Mouse (Mus musculus) hindbrain, embryonic 12.5 days (tissue): ENCODE measurements around the gene Nkd1. TPM values are rescaled to one million over a fixed set of nuclear protein-coding genes. Genes with fewer than 3 reads are reported as not detected.

Experiments used
- ATAC-seq: fragments of 200-750 bp; cut with Nextera tagmentation; 2 replicates; pipeline ENCODE4 v1.8.0; 2017; ENCODE audit warnings: moderate TSS enrichment; ENCODE audit not compliant: low FRiP score
- H3K27ac ChIP-seq: fragments of 300-500 bp; sonication (generic); 2 replicates; pipeline ENCODE4 v1.5.1; 2016; ENCODE audit warnings: mild to moderate bottlenecking
- H3K27me3 ChIP-seq: fragments of 300-500 bp; sonication (generic); 2 replicates; pipeline ENCODE4 v1.6.1; 2016; ENCODE audit warnings: mild to moderate bottlenecking
- H3K36me3 ChIP-seq: fragments of 300-500 bp; sonication (generic); 2 replicates; pipeline ENCODE4 v1.6.1; 2016; ENCODE audit warnings: mild to moderate bottlenecking
- H3K4me1 ChIP-seq: fragments of 300-500 bp; sonication (generic); 2 replicates; pipeline ENCODE4 v1.6.1; 2016
- H3K4me2 ChIP-seq: fragments of 300-500 bp; sonication (generic); replicated peaks from 2 replicates; pipeline ENCODE4 v1.6.1; 2016; ENCODE audit warnings: mild to moderate bottlenecking
- H3K4me3 ChIP-seq: fragments of 300-500 bp; sonication (generic); 2 replicates; pipeline ENCODE4 v1.5.1; 2016; ENCODE audit warnings: mild to moderate bottlenecking
- H3K9ac ChIP-seq: fragments of 300-500 bp; sonication (generic); 2 replicates; pipeline ENCODE4 v1.6.1; 2016; ENCODE audit warnings: mild to moderate bottlenecking, moderate library complexity
- H3K9me3 ChIP-seq: fragments of 300-500 bp; sonication (generic); replicated peaks from 2 replicates; pipeline ENCODE4 v1.6.1; 2016; ENCODE audit warnings: mild to moderate bottlenecking
- WGBS: fragments of 180-500 bp; shearing (Covaris S2); methylation state at CpG from one replicate; pipeline ENCODE4 v1.1.7; 2016; 5-methylcytosine and 5-hydroxymethylcytosine counted together
- polyA plus RNA-seq: library from polyadenylated mRNA; unstranded; fragments of >200 nt; fragmentation: Nextera tagmentation; extraction: Ambion mirVana; gene quantifications from 2 replicates; pipeline ENCODE4 v1.2.1, GENCODE M21; 2016

The Nkd1 gene
- polyA plus RNA-seq: 106 and 111 TPM in 2 replicates

DNA sequence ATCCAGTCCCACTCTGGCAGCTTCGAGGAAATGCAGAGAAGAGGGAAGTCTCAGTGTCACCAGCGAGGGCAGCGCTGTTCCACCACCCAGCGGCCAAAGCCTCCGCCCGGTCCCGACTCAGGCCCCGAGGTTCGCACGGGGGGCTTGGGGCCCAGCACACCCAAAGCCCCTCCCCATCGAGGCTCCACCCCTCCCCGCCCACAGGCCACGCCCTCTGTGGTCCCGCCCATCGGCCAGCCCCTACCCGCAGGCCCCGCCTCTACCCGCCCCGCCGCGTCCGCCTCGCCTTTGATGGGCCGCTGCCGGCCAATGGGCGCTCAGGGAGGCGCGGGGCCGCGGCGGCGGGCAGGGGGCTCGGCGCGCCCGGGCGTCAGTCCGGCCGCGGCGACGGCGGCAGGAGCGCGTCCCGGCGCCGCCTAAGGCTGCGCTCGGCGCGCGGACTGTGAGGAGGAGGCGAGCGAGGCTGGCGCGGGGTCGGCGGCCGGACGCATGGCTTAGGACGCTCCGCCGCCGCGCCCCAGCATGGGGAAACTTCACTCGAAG is at the start of gene Nkd1:
Nkd1 (plus strand) TSS at position 370 of the 543 bp plus-strand sequence.
- peaks cover 48% of the 10 kb centered on the region for H3K4me1 ChIP-seq
- H3K27ac ChIP-seq: peak within 1 kb of the TSS; percentile 78
- no peaks in the 10 kb centered on the region for H3K36me3 ChIP-seq
- H3K9ac ChIP-seq: peak within 1 kb of the TSS; percentile 83
- peak within 1 kb of the TSS; percentile 93 for H3K4me2 ChIP-seq
- whole genome bisulfite sequencing: under 1% methylated on average over 64 of the region's 67 CpGs
- ATAC-seq: peak; percentile 83
- peaks cover 14% of the 10 kb centered on the region for H3K27me3 ChIP-seq
- H3K9me3 ChIP-seq: no peaks in the 10 kb centered on the region
- peak within 1 kb of the TSS; percentile 88 for H3K4me3 ChIP-seq

DNA sequence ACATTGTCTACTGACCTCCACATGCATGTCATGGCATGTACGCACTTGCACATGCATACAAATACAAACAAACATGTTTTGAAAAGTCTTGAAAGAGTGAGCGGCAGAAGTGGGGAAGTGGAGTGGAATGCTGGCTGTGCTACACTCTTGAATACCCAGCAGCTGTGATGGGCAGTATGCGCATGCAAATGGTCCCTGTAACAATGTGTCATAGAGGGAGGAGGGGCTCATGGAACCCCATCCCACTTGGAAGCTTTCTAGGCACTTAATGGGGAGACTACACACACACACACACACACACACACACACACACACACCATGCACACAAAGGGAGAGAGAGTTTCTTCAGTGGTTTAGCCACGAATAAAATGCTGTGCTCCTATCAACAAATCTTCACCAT is 39.9 kb upstream of the Nkd1 start:
- 63% methylated on average over 4 of the region's 4 CpGs for WGBS
- no peaks in the 10 kb centered on the region for H3K36me3 ChIP-seq
- no peak overlapping the region for H3K4me3 ChIP-seq
- H3K4me2 ChIP-seq: no peak overlapping the region
- no peak overlapping the region for H3K9ac ChIP-seq
- ATAC-seq: no peak
- H3K27me3 ChIP-seq: no peaks in the 10 kb centered on the region
- no peak overlapping the region for H3K27ac ChIP-seq
- H3K9me3 ChIP-seq: no peaks in the 10 kb centered on the region; the same call in 1 of the 2 replicates
- peaks cover 7% of the 10 kb centered on the region for H3K4me1 ChIP-seq

DNA sequence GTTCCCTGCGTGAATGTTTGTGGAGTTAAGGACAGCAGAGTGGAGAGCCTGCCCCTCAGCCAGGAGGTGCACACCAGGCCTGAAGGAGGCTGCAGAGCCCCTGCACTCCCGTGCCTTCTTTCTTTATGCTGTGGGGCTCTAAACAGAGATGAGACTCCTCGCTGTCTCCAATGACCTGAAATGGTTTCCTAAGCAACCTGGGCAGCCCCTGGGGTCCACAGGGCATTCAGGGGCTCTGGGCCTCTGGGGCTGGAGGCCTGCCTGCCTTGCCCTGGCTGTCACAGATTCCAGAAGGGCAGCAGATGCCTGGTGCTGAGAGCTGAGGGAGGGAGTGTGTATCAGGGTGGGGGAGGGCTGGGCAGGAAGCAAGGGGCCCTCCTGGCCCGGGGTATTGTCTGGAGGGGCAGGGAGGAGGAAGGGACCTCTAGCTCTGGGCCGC is 32.7 kb upstream of the Nkd1 start:
- no peak overlapping the region for H3K4me3 ChIP-seq
- H3K36me3 ChIP-seq: no peaks in the 10 kb centered on the region
- peak; percentile 79 for ATAC-seq
- H3K9ac ChIP-seq: peak overlapping the region; percentile 43; the same call in 1 of the 2 replicates
- H3K9me3 ChIP-seq: peaks cover 5% of the 10 kb centered on the region
- no peaks in the 10 kb centered on the region for H3K27me3 ChIP-seq
- H3K27ac ChIP-seq: peak overlapping the region; percentile 72
- no peak overlapping the region for H3K4me2 ChIP-seq
- peaks cover 14% of the 10 kb centered on the region for H3K4me1 ChIP-seq
- 6% methylated on average over 5 of the region's 5 CpGs for WGBS

DNA sequence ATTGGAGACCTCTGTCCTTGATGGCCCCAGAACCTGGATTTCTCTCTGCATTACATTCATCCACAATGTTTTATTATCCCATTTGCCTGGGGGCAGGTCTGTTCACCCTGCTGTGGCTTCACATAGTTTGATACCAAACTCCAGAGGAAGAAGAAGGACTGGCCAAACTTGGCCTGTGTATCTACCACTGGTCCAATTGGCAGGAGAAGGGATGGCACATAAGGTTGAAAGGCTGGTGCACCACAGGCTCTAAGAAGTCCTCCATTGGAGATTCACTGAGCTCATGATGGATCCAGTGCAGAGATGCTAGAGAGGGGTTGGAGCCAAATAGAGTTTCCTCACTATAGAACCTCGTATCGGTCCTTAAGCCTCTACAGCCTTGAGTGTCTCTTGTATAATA is 27.1 kb upstream of the Nkd1 start:
- 96% methylated on average over 2 of the region's 2 CpGs for WGBS

GRCm38 (mm10) chr8:88495071-88495805 is 25.9 kb upstream of the Nkd1 start:
- Histone ChIP-seq H3K27ac (no peak overlapping the region), H3K27me3 (no peaks in the 10 kb centered on the region), H3K9ac (no peak overlapping the region), H3K36me3 (no peaks in the 10 kb centered on the region), H3K4me3 (no peak overlapping the region), H3K4me1 (peaks cover 13% of the 10 kb centered on the region), H3K9me3 (peaks cover 7% of the 10 kb centered on the region), H3K4me2 (no peak overlapping the region; the same call in 1 of the 2 replicates)
- WGBS: 8% methylated on average over 11 of the region's 11 CpGs
- ATAC-seq: 0 out of 2 replicates have a peak, but pooled peaks have one; percentile 50

More for the DNA sequence above, 27.1 kb upstream of the Nkd1 start:
- H3K36me3 ChIP-seq: no peaks in the 10 kb centered on the region
- no peak overlapping the region for H3K4me3 ChIP-seq
- H3K9me3 ChIP-seq: peaks cover 7% of the 10 kb centered on the region
- no peaks in the 10 kb centered on the region for H3K27me3 ChIP-seq
- H3K4me2 ChIP-seq: no peak overlapping the region
- H3K27ac ChIP-seq: no peak overlapping the region
- H3K4me1 ChIP-seq: peaks cover 9% of the 10 kb centered on the region
- H3K9ac ChIP-seq: no peak overlapping the region
- ATAC-seq: no peak

GRCm38 (mm10) chr8:88502143-88502542 is 19.0 kb upstream of the Nkd1 start:
- Histone ChIP-seq H3K27me3 (no peaks in the 10 kb centered on the region), H3K9me3 (peaks cover 4% of the 10 kb centered on the region; the same call in 1 of the 2 replicates), H3K27ac (no peak overlapping the region), H3K4me2 (no peak overlapping the region), H3K9ac (no peak overlapping the region), H3K4me1 (peaks cover 6% of the 10 kb centered on the region; the same call in 1 of the 2 replicates), H3K36me3 (no peaks in the 10 kb centered on the region), H3K4me3 (no peak overlapping the region)
- no peak for ATAC-seq
- WGBS: 90% methylated on average over 3 of the region's 3 CpGs

DNA sequence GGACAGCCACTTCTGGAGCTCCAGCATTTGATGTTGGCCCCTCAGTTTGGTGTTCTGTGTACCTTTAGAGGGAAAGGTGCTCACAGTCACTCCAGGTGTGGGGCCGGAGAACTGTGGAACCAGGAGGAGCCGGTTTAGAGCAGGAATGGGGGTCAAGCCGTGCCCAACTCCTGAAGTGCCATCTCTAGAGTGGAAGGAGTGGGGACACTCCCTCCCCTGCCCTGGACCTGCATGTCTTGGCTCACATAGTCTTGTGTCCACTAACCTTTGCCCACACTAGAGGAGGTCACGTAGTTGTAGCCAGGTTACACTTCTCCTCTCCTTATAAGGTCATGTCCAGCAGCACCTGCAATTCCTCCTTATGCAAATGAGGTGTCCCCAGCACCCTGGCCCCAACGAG is 14.2 kb upstream of the Nkd1 start:
- Histone ChIP-seq H3K36me3 (no peaks in the 10 kb centered on the region), H3K9ac (no peak overlapping the region), H3K4me1 (peaks cover 3% of the 10 kb centered on the region), H3K9me3 (0 out of 2 replicates have a peak, but pooled peaks cover 4% of the 10 kb centered on the region), H3K27ac (no peak overlapping the region), H3K4me3 (no peak overlapping the region), H3K27me3 (peaks cover 2% of the 10 kb centered on the region; the same call in 1 of the 2 replicates), H3K4me2 (no peak overlapping the region)
- WGBS: 83% methylated on average over 5 of the region's 5 CpGs
- no peak for ATAC-seq

DNA sequence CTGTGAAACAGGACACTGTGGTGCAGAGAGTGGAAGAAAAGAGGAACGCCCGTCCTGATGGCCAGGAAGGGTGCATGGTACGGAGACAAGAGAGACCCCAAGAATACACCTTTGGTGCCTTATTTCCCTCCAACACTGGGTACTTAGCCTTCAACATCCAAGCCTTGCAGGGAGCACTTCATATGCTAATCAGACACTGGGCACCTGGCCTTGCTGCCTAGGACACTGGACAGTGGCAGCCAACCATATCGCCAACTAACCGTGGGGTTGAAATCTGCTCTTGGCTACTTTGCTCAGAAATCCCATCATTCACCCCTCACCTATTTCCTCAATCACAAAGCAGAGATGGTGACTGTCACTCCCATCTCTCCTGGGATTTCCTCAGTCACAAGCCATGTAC is 10.1 kb upstream of the Nkd1 start:
- ATAC-seq: no peak
- Histone ChIP-seq H3K9ac (no peak overlapping the region), H3K4me2 (no peak overlapping the region), H3K4me1 (peaks cover 15% of the 10 kb centered on the region), H3K36me3 (no peaks in the 10 kb centered on the region), H3K27ac (no peak overlapping the region), H3K4me3 (no peak overlapping the region), H3K27me3 (peaks cover 3% of the 10 kb centered on the region; the same call in 1 of the 2 replicates), H3K9me3 (no peaks in the 10 kb centered on the region)
- WGBS: 88% methylated on average over 5 of the region's 5 CpGs

DNA sequence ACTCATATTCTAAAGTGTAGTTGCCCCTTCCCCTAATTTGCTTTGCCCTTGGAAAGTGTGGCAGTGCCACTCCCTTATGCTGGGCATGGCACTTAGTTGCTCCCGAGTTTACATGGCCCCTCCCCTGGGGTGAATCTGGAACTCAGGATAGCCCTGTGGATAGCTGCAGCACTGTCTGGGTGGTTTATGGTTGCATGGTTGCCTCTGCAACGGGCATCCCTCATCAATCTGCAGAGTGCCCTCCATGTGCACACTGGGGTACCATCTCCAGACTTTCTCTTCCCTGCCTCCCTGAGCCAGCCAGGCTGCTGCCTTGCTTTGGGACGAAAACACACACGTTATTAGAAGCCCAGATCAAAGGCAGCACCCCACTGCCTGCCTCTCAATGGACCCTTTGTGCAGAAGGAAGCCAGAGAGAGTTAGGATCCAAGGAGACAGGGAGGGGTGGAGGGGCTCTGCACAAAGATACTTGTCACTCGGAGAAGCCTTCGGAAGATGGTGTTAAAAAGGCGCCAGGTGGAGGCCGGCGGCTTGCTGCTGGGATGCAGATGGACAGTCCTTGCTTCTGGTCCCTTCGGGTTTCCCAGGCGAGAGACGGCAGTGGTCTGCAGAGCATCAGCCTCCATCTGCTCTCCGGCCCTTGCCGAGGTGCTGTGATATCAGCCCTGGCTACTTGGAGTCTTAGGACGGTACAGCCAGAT is 8.9 kb upstream of the Nkd1 start:
- 0 out of 2 replicates have a peak overlapping the region, but pooled peaks have one; percentile 35 for H3K9ac ChIP-seq
- peak overlapping the region; percentile 77 for H3K27ac ChIP-seq
- peak overlapping the region; percentile 7; the same call in 1 of the 2 replicates for H3K4me3 ChIP-seq
- peaks cover 15% of the 10 kb centered on the region for H3K4me1 ChIP-seq
- 2% methylated on average over 15 of the region's 15 CpGs for WGBS
- H3K27me3 ChIP-seq: peaks cover 3% of the 10 kb centered on the region; the same call in 1 of the 2 replicates
- H3K36me3 ChIP-seq: no peaks in the 10 kb centered on the region
- peak overlapping the region; percentile 38 for H3K4me2 ChIP-seq
- H3K9me3 ChIP-seq: no peaks in the 10 kb centered on the region
- peak; percentile 76 for ATAC-seq

DNA sequence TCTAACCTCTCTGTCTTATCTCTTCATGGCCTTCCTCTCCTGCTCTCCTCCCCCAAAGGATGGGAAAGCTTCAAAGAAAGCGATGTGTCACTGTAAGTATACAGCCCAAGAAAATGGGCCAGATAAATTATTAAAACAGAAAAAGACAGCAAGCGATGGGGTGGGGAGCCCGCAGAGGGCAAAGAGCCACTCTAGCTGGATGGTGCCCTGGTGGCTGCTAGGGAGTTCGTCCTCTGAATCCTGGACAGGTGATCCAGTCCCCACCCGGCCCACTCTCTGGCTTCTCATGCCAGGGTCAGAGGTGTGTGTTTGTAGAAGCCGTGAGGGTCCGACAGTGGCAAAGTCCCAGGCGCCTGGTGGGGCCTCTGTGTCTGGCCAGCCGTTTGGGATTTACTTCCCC is 3.1 kb upstream of the Nkd1 start:
- H3K9ac ChIP-seq: no peak overlapping the region
- WGBS: 59% methylated on average over 9 of the region's 9 CpGs

DNA sequence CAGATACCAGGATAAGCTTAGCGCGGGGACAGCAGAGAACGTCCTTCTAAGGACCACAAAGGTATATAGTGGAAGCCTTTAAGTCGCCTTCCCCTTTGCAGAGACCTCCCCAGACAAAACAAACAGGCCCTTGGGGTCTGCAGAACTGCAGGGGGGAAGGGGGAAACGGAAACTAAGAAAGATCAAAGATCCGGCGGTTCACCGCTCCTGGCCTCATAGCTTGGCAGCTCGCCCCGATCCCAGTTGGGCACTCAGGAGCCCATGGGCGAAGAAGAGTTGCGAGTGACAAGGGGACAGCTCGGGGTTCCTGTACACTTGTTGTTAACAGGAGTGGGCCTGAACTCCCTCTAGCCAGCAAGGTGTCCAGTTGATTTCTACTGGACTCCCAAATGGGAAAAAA is 773 bp upstream of the Nkd1 start:
- H3K4me1 ChIP-seq: peaks cover 42% of the 10 kb centered on the region
- peak overlapping the region; percentile 93 for H3K4me2 ChIP-seq
- no peak overlapping the region; the same call in 1 of the 2 replicates for H3K27ac ChIP-seq

More for the DNA sequence above, 3.1 kb upstream of the Nkd1 start:
- ATAC-seq: no peak
- peaks cover 24% of the 10 kb centered on the region for H3K4me1 ChIP-seq
- no peaks in the 10 kb centered on the region for H3K36me3 ChIP-seq
- H3K4me3 ChIP-seq: no peak overlapping the region
- peaks cover 14% of the 10 kb centered on the region for H3K27me3 ChIP-seq
- H3K27ac ChIP-seq: no peak overlapping the region
- H3K4me2 ChIP-seq: no peak overlapping the region
- no peaks in the 10 kb centered on the region for H3K9me3 ChIP-seq

More for the DNA sequence above, 773 bp upstream of the Nkd1 start:
- no peak for ATAC-seq
- H3K9ac ChIP-seq: no peak overlapping the region
- no peaks in the 10 kb centered on the region for H3K9me3 ChIP-seq
- no peaks in the 10 kb centered on the region for H3K36me3 ChIP-seq
- peaks cover 14% of the 10 kb centered on the region for H3K27me3 ChIP-seq
- WGBS: 12% methylated on average over 13 of the region's 13 CpGs
- no peak overlapping the region for H3K4me3 ChIP-seq
